Mouse (Mus musculus): Measurements from ENCODE around the gene Rdh19.
"Not testable (repeated sequence)": the region's sequence is repeated elsewhere in the genome, so short reads cannot be mapped to it uniquely, and the experiment has no call there.

Gene Rdh19

DNA sequence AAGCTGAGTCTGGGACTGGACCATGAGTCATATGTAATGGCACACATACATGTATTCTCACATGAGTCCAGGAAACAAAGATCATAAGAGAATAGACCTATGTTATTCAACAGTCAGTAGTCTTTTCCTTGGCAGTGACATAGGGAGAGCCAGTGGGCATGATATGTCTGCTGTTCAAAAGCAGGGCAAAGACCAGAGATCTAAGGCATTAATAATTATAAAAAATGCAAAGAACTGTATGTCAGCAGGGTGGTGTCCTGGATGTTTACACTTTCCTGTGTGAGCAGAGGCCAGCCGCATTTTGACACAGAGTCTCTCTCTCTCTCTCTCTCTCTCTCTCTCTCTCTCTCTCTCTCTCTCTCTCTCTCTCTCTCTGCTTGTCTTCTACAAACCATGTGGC, at the start of gene Rdh19:
Gene Rdh19 (plus strand): TSS at position 301 of the 400 bp plus-strand sequence.
- DNase-seq (ENCODE audit: low spot score): no peak

DNA sequence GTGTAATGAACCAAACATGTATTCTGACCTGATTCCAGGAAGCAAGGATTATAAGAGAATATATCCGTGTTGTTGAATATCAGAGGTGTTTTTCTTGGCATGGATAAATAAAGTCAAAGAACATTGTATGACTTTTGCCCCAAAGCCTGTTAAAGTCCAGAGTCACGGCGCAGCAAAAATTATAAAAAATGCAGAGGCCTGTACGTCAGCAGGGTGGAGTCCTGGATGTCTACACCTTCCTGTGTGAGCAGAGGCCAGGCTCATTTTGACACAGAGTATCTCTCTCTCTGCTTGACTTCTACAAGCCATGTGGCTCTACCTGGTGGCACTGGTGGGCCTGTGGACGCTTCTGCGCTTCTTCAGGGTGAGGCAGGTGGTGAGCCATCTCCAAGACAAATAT, 48.8 kb upstream of the Rdh19 start, which contains the start of gene Rdh16:
Gene Rdh16 (plus strand): TSS at position 262 of the 400 bp plus-strand sequence.
- no peak for DNase-seq (ENCODE audit: low spot score)

DNA sequence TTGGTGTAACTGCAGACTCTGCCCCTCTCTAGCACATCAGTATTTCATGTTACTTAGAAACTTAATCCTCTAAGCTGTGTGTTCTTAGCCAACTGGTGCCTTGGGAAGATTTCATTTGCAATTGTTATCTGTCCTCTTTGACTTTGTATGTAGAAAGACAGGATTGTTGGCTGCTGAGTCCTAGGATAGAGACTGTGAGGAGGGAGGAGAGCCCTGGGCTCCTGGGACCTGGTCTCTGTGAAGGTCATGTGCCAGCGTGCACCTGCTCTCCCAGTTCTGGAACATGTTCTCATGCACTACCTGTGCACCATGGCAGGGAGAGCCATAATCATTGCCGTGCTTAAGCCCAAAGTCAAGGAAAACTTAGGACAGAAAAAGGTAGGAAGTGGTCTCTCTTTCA, 48.1 kb upstream of the Rdh19 start:
- DNase-seq (ENCODE audit: low spot score): no peak

DNA sequence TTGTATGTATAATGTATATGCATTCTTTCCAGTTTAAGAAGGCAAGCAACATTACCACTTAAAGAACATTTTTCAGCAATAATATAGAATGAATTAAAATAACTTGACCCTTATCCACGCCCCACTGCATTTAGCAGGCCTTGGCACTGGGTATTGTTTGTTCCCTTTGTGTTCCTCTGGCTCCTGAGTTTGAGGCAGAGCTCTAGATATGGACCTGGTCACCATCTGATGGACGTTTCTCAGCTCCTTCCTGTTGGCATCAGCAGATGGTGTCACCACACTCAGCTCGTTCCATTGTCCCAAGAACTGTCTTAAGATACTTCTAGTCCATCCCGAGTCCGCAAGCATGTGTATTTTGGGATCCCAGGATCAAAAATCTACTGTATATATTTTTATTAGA, 47.5 kb upstream of the Rdh19 start:
- DNase-seq (ENCODE audit: low spot score): no peak

DNA sequence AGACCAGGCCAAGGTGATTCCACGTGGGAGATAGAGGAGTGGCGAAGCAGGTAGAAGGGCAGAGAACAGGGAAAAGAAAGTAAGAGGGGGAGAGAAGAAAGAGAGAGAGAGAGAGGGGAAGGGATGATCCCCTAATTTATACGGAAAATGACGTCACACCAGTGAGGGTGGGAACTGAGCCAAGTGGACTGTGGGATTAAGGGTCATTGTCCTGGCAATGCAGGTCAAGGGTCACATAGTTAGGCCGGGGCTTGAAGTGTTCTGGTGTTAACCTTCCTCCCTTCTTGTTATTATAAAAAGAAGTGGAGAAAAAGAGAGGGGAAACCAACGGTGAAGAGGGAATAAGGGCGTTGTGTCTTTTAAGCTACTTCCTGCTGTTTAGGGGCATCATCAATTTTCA, 45.3 kb upstream of the Rdh19 start:
- no peak for DNase-seq (ENCODE audit: low spot score)

DNA sequence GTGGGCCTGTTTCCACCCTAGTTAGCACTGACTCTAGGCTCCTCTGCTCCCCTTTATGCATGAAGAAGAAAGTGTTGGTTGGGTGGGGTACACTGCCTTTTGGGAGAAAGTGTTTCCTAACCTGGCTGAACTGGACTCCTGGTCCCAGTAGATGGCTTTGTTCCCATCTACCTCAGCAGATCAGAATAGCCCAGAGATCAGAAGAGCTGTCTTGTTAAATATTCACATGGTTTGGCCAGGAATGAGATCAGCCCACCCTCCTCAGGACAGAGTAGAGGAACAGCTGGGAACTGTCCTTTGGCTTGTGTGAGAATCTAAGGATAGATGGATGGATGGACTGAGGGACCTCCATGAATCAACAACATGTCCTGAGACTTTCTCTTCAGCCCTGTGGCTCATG, 33.8 kb upstream of the Rdh19 start:
- DNase-seq (ENCODE audit: low spot score): no peak

DNA sequence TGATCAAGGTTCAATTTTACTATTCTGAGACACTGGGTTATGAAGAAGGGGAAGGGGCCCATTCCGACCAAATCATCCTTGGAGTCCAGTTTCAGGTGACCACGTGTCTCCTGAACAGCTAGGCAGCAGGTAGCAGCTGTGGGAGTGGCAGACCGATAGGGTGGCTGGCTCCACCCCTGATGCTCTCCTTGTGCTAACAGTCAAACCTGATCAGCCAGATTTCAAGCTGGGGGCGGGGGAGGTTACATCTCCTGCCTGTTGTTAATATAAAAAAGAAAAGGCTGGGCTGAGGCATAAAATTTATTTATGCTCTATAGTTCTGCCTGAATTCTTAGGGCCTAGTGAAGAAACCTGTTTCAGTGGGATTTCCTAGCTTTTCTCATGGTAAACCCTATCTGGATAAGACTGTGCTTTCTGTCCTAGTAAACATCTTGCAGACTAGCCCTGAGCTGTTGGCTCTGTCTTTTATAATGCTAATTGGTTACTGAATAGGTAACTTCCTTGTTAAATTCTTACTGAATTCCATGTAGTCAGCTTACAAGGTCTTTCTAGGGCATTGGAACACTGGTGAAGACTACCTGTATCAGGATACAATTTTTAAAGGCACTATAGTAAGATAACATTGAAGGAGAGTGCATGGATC, 32.3 kb upstream of the Rdh19 start:
- not testable (repeated sequence) for DNase-seq (ENCODE audit: low spot score)

DNA sequence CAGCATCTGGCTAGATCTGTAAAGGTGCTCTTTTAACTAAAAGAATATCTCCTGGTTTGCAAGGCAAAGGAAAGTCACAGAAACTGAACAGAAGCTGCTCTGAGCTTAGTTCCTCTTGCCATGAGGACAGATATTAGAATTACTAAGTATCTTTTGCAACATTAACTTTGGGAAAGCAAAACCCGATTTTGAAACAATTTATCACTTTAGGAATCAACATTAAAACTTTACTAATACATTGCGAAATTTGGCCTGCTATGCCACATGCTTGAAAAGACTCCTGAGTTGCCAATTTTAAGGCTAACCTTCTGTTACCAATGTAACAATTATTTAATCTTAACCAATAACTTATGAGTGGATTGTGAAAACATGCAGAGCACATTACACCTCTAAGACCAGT, 27.9 kb upstream of the Rdh19 start:
- DNase-seq (ENCODE audit: low spot score): not testable (repeated sequence)

DNA sequence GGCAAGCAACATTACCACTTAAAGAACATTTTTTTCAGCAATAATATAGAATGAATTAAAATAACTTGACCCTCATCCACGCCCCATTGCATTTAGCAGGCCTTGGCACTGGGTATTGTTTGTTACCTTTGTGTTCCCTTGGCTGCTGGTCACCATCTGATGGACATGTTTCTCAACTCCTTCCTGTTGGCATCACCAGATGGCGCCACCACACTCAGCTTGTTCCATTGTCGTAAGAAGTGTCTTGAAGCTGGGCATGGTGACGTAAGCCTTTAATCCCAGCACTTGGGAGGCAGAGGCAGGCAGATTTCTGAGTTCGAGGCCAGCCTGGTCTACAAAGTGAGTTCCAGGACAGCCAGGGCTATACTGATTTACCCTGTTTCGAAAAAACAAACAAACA, 24.3 kb upstream of the Rdh19 start:
- DNase-seq (ENCODE audit: low spot score): peak; percentile 4

DNA sequence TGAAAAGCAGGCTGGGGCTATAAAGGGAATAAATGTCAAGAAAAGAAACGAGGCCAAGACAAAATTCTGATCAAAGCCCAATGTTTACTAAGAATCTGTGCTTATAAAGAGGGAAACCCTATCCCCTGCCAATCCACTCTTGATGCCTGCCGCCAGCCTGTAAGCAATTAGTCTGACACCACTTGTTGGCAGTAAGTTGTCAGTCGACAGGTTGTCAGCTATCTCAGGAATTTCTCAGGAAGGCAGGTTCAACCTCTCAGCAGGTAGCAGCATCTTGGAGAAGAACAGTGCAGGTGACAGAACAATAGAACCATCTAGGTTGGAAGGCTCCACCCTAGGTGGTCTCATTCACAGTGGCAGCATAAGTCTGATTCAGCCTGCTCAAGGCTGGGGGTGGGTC, 20.6 kb upstream of the Rdh19 start:
- no peak for DNase-seq (ENCODE audit: low spot score)

DNA sequence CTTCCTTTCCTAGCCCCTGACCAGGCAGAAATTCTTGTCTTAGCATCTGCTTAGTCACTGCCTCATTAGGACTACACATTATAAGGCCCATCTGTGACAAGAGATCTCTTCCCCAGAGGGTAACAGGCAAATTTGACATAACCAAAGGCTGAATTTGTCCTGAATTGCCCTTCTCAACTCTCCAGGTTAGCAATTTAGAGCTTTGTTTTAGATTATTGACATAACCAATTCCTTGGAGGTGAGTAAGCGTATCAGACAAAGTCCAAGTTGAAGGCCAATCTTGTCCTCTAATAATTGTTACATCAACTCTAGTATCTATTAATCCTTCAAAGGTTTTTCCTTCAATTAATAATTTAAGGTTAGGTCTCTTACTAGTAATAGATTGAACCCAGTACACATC, 15.5 kb upstream of the Rdh19 start:
- DNase-seq (ENCODE audit: low spot score): not testable (repeated sequence)

DNA sequence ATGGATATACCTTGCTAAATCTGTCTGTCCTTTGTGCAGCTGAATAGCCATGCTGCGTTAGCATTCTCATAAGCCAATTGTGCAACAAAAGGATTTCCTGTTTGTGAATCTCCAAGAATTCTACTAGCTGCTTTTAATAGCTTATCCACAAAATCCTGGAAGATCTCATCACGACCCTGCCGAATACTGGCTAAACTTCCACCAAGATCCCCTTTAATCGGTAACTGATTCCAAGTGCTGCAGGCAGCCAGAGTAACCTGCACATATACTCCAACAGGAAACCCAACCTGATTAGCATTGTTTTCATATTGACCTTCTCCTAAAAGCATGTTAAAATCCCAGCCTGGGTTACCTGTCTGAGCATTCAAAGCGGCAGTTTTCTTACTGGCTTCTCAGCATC, 14.4 kb upstream of the Rdh19 start:
- no peak for DNase-seq (ENCODE audit: low spot score)

DNA sequence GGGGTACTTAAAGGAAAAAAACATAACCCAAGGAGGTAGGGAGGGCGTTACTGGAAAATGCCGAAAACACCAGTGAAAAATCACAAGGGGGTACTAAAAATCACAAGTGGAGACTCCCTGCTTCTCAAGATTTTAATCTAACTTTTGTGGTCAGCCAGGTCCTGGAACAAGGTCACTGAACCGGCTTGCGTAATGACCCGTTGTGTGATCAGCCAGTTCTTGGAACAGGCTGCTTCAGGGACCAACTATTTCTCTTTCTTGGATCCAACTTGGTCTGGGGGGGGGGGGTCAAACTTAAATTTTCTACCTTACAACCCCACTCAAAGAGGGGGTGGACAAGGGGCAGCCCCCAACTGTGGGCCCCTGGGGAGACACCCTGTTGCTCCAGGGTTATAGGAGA, 11.9 kb upstream of the Rdh19 start:
- DNase-seq (ENCODE audit: low spot score): not testable (repeated sequence)

DNA sequence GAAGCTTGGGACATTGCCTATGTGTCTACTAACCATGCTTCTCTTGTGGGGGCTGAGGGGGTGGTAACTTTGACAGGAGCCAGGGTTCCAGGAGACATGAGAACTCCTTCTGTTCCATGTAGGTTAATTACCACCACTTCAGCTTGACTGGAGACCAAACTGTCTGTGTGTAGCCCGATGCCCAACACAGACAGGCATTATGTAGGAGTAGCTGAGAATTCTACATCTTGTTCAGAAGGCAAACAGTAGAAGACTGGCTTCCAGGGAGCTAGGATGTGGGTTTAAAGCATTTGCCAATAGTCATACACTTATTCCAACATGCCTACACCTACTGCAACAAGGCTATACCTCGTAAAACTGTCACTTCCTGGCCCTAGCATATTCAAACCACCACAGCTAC, 11.2 kb upstream of the Rdh19 start:
- DNase-seq (ENCODE audit: low spot score): no peak

DNA sequence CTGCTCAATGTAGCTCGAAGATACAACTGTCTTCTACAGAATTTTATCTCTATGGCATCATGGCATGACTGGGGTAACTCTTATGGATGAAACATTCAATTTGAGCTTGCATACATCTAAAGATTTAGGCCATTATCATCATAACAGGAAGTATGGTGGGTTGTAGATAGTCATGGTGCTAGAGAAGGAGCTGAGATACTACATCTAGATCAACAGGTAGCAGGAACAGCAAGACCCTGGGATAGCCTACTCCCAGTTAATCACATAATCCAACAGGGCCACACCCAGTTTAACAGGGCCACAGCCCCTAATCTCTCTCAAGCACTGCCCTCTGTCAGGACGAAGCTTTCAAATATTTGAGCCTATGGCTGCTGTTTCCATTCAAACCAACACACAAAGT, 9.0 kb upstream of the Rdh19 start:
- DNase-seq (ENCODE audit: low spot score): no peak

DNA sequence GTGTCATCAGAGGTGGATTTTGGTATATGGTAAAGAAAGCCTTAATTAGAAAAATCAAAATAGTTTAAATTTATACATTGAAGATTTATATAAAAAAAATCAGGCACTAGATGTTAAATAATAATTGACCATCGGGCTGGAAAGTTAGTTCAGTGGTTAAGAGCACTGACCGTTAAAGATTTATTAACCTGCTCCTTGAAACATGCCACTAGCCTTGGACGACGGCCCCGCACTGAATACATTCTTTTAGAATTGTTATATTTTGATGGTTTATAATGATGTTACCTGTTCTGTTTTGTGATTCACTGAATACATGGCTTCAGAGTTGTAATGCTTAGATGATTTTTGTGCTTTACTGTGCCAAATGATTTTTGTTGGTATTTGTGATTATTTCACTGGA, 3.8 kb upstream of the Rdh19 start:
- DNase-seq (ENCODE audit: low spot score): not testable (repeated sequence)

DNA sequence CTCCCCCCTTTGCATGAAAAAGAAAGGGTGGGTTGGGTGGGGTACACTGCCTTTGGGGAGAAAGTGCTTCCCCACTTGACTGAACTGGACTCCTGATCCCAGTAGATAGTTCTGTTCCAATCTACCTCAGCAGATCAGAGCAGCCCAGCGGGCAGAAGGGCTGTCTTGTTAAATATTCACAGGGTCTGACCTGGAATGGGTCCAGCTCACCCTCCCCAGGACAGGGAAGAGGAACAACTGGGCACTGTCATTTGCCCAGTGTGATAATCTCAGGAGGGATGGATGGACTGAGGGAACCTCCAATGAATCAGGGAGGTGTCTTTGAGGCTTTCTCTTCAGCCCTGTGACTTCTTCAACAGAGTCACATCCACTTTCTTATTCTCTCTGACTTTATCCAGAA, 1.6 kb upstream of the Rdh19 start:
- no peak for DNase-seq (ENCODE audit: low spot score)

DNA sequence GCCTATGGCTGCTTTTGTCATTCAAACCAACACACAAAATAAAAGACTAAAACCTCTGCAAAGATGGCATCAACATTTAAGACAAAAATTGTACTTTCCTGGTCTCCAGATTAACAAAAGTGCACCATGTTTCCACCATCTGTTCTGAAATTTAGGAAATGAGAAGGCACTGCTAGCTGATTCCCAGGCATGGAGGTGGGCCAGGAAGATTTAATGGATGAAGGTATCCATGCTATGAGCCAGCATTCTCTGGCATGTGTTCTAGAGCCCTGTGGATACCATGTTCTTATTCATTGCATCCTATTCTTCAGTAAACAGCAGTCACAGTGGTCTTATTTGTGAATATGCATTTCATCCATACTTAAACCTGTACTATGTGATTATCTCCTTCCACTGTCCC, 6.6 kb downstream of the Rdh19 start:
- peak; percentile 12 for DNase-seq (ENCODE audit: low spot score)

DNA sequence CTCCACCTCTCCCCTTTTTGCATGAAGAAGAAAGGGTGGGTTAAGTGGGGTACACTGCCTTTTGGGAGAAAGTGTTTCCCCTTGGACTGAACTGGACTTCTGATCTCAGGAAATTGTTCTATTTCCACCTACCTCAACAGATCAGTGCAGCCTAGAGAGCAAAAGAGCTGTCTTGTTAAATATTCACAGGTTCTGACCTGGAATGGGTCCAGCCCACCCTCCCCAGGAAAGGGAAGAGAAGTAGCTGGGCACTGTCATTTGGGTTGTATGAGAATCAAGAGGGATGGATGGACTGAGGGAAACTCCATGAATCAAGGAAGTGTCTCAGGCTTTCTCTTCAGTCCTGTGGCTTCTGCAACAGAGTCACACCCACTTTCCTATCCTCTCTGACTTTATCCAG, 15.2 kb downstream of the Rdh19 start:
- DNase-seq (ENCODE audit: low spot score): no peak

DNA sequence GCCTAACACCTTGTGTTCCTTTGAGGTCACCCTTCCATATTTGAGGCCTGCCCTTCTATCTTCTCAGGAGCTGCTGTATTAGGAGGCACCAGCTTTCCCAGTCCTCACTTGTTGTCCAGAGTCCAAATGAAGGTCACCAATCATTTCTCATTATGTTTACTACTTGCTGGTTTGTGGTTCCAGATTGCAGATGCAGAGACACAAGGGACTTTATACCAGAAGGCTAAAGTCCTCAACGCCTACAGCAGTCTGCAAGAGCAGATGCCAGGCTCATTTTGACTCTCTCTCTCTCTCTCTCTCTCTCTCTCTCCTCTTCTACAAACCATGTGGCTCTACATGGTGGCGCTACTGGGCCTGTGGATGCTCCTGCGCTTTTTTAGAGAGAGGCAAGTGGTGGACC, 16.5 kb downstream of the Rdh19 start, which contains the start of gene Rdh16f2:
Gene Rdh16f2 (plus strand): TSS at position 243 of the 400 bp plus-strand sequence.
- DNase-seq (ENCODE audit: low spot score): no peak

DNA sequence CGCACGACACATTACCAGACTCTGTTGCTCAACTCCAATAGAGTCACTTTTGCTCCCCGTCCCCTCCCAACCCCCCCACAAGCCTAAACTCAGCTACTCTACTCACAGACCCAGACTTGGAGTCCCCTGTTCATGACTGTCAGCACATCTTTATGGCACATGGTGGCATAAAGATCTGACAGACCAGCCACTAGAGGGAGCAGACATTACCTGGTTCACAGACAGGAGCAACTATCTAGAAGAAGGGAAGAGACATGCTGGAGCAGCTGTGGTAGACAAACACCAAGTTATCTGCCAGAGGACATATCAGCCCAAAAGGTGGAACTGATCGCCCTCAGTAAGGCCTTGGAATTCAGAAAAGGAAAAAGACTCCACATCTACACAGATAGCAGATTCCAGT, 22.8 kb downstream of the Rdh19 start:
- peak; percentile 22 for DNase-seq (ENCODE audit: low spot score)

DNA sequence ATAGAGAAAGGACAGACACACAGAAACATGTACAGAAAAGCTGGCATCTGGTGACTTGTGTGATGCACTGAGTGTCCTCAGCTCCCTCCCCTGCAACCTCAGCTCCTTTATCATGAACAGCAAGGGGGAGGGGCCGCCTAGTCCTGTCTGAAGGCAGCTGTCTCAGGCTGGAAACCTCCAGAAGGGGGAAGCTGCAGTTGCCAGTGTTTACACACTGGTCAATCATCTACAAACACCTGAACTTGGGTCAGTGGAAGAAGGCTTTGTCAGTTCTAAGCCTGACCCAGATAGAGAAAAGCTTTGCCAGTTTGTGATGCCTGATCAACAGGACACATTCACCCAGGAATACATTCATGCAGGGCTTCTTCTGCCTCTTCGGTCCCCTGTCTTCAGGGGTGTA, 28.0 kb downstream of the Rdh19 start:
- no peak for DNase-seq (ENCODE audit: low spot score)

DNA sequence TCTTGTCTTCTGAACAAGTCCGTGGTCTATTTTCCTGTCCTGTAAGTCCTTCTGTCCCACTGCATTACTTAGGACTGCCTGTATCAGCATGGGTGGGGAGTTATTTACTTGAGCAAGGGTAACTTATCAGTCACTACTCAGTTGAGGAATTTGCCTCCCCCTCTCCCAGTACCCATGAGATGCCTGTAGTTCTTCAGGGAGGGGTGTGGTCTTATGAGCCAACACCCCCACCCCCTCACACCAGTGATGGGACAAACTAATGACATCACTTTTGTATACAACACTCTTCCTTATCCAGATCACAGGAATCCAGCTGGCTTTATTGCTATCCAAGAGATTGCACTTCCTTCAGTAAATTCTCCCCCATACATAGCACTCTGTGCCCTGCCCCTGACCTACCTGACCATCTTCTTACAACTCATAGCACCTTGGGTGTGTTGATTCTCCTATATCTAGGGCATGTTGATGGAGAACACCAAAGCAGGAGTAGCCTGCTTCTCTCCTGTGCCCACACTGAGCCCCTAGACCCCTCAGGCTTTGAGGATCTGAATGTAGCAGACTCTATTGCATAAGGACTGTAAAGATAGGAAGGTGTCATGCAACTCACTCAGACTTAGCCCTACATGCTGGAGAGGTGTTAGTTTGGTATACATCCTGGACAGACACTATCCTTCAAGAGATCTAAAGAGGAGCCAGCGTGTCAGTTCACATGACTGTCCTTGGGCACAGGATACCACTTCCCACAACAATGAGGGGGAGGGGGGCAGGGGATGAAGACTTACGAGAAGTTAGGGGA, 28.7 kb downstream of the Rdh19 start:
- DNase-seq (ENCODE audit: low spot score): no peak

Data from layer of hippocampus, adult 11-12 months (tissue).